Mouse (Mus musculus) testis, adult 2 months (tissue): ENCODE results near the gene Olfr56.

Experiments
- CTCF ChIP-seq: fragments of 200-500 bp; IDR thresholded peaks from 2 replicates; pipeline ENCODE4 v1.5.1; 2012; ENCODE audit warnings: low read depth, mild to moderate bottlenecking, inconsistent platforms, low read length, moderate library complexity; ENCODE audit not compliant: control insufficient read depth, insufficient read depth, insufficient replicate concordance
- POLR2A ChIP-seq: fragments of 200-500 bp; IDR thresholded peaks from 2 replicates; pipeline ENCODE4 v1.6.1; 2012; ENCODE audit warnings: low read depth, mild to moderate bottlenecking, inconsistent platforms, low read length, moderate library complexity; ENCODE audit not compliant: control insufficient read depth

DNA sequence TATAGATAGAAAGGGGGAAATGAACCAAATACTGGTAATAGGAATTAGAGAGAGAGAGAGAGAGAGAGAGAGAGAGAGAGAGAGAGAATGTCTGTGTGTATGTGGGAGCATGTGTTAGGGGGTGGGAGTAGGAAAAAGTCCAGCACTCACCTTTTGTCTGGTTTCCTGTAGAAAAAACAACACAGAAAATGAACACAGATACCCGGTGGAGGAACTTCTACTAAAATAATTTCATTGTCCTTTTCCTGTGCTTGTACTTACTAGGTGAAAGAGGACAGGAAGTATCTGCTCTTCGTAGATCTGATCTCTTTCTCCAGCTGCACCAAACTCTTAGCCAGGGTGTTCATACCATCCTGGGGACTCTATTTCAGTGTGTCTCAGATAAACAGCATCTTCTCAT lies 135.5 kb downstream of the Olfr56 start:
- no peak for TF ChIP-seq POLR2A
- no peak for TF ChIP-seq CTCF
